Mouse (Mus musculus) ovary, postnatal 10 days (tissue): ENCODE data around the gene Thbd.

Experiments
- DNase-seq: peaks from one replicate; pipeline ENCODE4 v3.0.0; 2022; ENCODE audit warnings: low spot score

The Thbd gene

DNA sequence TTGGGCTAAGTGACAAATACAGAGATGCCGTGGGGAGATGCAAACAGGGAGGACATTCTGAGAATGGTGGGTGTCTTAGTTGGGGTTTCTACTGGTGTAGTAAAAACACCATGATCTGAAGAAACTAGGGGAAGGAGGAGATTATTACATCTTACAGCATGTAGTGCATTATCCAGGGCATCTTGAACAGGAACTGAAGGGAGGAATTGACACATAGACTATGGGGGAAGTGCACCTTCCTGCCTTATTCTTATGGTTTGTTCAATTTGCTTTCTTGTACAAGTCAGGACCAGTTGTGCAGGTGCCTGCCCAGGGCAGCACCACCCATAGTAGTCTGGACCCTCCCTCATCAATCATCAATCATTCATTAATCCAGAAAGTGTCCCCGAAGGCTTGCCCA, 21.1 kb downstream of the Thbd start:
- no peak for DNase-seq

DNA sequence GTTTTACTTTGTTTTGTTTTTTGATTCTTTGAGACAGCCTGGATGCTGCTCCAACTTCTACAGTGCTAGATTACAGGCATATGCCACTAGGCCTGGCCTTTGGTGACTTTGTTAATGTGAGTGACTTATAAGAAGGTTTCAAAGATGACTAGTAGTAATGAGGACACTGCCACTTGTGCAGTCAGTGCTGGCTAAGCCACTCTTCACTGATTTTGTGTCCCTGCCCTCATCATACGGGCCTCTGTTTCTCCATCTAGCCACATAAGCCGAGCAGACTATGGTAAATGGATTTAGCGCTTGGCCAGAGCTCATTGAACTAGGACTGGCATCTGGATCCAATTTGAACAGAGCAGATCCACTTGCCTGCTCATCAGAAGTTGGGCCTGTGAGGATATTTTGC, 21.5 kb downstream of the Thbd start:
- no peak for DNase-seq

- no peak for DNase-seq
Measured at GRCm38 (mm10) chr2:148381076-148381475, 26.9 kb downstream of the Thbd start.

GRCm38 (mm10) chr2:148379899-148380413, 28.0 kb downstream of the Thbd start:
- no peak for DNase-seq

DNA sequence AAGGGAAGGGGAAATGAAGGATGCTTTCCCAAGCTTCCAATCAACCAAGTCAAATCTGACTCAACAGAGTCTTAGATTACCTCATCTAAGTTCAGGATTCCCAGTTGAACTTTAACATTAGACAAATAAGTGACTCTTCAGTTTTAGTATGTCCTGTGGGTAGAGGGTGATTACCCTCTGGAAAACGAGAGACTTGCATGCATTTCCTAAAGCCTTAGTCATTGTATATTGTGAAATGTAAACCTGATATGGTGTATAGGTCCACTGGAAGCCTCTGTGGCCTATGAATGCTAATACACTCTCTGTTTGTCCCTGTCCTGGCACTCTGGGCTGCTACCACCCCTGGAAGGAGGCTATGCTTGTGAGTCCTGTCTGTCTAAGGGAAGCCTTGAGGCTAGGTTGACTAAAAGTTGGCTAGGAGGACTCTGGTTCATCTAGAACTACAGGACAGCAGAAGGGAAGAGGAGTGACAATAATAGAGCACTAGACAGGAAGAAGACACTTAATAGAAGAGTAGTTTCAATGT, 29.1 kb downstream of the Thbd start:
- DNase-seq, result no peak

GRCm38 (mm10) chr2:148375326-148376150, 32.5 kb downstream of the Thbd start:
- no peak for DNase-seq

GRCm38 (mm10) chr2:148373602-148374071, 34.4 kb downstream of the Thbd start:
- no peak for DNase-seq

DNA sequence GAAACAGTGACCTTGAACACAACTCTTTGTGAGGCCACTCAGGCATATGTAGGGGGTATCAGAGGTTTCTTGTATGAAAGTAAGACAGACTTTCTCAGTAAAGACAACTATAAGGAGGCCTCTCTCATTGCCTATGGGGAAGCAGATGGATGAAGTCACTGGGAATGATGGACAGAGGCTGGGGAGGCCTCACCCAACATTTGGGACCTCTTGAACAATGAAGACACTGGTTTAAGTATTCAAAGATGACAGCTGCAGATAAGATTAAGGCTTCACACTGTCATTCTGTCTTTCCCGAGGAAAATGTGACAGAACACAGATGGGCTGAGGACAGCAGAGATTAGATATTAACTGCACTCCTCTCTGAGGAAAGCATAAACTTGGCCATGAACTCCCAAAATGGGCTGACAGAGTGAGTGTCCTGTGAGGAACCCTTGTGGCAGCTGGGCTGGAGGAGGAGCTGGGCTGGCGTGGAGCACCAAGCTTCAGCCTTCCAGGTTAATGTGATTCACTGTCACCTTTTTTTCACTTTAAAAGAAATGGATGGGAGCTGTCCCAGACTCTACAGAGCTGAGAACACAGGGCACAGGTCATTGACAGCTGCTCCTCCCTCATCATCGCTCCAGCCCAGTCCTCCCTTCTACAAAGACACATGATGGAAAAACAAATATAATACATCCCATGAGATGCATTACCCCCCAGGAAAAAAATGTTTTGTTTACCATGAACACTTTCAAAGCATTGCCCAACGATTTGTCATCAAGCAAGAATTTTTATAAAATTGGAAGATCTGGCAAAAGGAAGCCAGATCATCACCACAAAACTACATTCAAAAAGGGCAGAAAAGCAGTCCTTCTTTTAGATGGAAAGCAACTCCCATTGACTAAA, 36.0 kb downstream of the Thbd start:
- no peak for DNase-seq

GRCm38 (mm10) chr2:148365227-148365626, 42.8 kb downstream of the Thbd start:
- no peak for DNase-seq

DNA sequence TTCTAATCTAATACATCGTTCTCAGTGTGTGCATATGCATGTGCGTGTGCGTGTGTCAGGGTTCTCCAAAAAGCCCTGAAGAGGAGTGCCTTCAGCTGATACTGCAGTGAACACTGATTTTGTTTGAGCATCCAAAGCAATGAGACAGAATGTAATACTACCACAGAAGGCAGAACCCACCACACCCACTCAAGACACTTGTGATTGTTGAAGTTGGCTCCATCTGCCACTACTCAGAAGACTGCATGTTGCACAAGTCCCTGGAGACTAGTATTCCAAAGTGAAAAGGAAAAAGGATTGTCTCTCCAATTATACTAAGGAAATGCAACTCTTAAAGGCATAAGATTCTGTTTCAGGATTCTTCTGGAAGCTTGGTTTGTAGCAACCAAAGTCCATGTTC, 43.5 kb downstream of the Thbd start:
- no peak for DNase-seq

GRCm38 (mm10) chr2:148357145-148357544, 50.8 kb downstream of the Thbd start:
- no peak for DNase-seq
